Mouse (Mus musculus) megakaryocyte-erythroid progenitor cell, adult 5-6 weeks (primary cell): ENCODE measurements around the gene Gm10959. TPM values are rescaled to one million over a fixed set of nuclear protein-coding genes. Genes with fewer than 3 reads are reported as not detected.
"Not testable (repeated sequence)": the region's sequence is repeated elsewhere in the genome, so short reads cannot be mapped to it uniquely, and the experiment has no call there.

ENCODE experiments used
- ATAC-seq: replicated peaks from 2 replicates; pipeline ENCODE4 v1.8.0; 2016; ENCODE audit warnings: mild to moderate bottlenecking, inconsistent platforms; ENCODE audit not compliant: severe bottlenecking, poor library complexity, low FRiP score, low TSS enrichment
- total RNA-seq, 2 experiments: library from RNA; stranded (forward) in 1 of 2; stranded (reverse) in 1 of 2; fragments of 200-1000, 215-1000 nt in 1 of 2; fragments of >200 nt in 1 of 2; fragmentation: Nextera tagmentation in 1 of 2; gene quantifications; 2 replicates each; pipeline ENCODE4 v1.2.3; 2014 to 2017

Gene Gm10959
- total RNA-seq (2014; fragmentation: Nextera tagmentation) (not detected in 2 replicates), total RNA-seq (2017) (not detected in 2 replicates)

DNA sequence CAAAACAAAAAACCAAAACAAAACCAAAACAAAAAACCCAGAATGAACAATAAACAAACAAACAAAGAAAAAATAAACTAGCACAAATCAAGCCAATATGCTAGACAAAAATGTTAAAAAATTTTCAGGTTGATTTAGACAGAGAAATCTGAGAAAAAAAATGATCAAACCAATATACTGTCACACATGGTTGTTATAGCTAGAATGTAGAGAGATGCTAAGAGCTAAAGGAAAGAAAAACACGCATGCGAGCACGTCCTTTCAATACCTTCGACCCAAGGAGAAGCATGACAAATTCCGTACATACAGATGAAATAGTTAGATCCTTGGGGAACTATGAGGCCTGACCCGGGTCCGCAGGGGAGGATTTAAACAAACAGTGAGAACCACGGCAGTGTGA, at the start of gene Gm10959:
TSS of gene Gm10959 (minus strand) at position 101 of the 400 bp plus-strand sequence.
- no peak for ATAC-seq

DNA sequence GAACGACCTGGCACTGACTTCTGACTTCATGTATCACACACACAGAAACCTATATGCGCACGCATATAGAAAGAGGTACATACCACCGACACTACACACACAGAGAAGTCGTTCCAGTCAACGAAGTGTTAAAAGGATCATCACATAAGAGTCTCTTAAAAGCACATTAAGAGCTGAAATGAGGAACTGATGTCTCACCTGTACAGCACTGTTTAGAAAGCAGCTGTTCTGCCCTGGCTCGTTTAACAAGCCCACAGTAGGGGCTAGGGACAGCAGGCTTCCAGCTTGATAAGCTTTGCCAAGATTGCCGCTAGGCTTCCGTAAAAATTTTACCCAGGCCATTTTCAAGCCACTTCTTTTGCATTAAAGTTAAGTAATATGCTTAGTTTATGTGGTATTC, 49.2 kb upstream of the Gm10959 start:
- ATAC-seq: no peak

DNA sequence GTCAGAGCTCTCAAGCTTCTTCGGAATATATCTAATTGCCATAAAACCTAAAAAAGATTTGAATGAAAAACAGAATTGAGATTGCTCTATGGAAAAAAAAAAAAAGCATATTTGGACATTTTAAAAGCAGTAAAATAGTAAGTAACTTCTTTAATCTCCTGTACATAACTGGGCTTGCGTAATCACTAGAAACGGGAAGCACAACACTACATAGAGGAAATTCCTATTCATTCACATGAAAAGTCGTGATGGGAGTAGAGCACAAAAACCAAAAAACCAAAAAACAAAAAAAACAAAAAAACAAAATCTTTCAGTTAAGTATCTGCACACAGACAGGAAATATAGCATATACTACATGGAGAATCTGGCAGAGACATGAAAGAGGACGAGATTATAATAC, 45.1 kb upstream of the Gm10959 start:
- no peak for ATAC-seq

DNA sequence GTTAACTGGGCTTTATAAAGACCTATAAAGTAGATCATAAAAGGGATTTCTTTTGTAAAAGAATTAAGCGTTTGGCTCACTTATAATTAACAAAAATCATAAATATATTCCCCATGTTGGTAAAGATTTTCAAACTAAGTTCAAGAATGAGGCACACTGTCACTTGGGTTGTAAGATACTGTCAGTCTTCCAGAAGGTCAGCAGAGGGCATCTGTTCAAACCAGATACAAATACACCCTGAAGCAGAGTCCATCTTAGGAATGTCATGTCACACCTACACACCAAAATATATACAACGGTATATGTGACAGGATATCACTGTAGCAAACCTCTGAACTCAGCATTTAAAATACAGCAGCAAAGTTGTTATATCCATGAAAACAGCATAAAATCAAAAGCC, 31.0 kb upstream of the Gm10959 start:
- no peak for ATAC-seq

DNA sequence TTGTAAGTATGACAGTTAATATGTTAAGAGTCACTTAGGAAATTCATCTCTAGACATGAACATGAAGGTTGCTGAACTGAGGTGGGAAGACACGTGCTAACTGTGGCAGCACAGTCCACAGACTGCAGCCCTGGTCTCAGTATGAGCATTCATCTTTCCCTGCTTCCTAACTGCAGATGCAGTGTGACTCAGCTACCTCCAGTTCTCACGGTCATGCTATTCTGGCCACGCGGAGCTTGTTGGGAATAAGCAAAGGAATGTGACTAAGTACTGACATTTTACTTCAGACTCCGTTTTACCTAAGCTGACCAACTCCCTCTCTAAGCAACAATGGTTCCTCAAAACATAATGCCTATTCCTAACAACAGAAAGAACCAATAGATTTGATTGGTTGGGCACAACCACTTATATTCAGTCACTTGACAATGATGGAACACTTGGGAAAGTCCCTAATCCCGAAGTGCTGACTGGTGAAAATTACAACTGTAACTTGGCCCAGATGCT, 24.3 kb upstream of the Gm10959 start:
- ATAC-seq: no peak

DNA sequence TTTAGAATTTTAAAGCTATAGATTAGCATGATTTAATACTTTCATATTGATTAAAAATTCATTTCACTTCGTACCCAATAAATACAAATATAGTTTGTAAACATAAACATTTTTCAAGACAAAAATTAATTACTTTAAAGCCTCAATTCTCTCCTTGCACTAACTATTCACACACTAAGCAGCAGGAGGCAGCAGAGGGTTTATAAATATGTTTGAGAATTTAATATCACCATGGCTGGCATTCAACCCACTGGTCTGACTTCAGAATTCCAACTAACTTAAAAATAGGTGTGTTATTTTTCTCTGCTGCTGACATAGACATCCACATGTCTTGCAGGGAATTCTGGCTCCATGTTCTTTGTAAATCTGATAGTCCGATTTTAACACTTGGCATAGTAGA, 20.1 kb upstream of the Gm10959 start:
- ATAC-seq: peak; percentile 82

DNA sequence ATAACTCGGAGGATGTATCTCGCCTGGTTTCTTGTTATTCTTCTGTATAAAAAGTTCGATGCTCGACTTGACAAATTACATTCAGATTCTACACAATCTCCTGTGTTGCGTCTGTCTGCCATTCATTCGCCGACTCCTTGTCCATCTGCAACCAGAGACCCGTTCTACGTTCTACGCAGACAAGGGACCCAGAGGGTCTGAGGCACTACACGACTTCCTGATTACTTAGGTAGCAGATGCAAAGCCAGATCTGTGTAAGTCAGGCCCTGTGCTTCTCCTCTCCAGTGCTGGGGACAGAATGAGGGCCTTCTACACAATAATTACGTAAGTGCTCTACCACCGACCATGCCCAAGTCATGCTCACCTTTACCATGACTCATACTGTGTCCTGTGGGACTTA, 18.0 kb upstream of the Gm10959 start:
- not testable (repeated sequence) for ATAC-seq

DNA sequence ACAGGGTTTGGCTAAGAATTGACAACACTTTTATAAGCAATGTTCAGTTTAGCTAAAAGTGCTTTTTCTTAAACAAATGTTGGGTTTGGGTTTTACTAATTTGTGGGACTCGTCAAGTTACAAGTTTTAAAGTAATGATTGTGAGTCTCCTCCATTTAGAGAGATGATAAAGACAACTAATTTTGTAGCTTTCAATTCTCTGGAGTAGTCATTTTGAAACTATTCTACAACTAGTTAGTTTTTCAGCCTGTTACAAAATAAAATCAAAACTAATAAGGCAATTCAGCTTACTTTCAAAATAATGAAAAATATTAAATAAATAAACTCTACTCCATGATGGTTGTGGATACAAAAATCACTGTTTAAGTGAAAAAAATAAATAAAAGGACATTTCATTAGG, 13.3 kb upstream of the Gm10959 start:
- ATAC-seq: no peak

DNA sequence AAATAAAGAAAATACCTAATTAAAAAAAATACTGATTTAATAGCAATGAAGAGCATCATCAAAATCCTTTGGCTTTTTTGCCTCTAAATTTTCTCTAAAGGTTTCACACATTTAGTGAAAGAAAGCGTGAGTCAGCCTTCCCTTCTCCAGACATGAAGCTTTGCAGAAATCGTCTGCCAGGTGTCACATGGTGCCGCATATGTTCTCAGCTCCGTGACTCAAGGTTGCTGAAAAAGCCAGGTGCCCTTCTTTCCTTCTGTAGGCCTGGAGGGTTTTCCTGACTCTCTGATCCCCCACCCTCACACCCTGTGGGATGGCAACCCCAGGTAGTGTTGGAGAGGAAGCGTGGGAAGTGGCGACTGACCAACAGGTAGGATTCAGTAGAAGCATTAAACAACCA, 10.6 kb upstream of the Gm10959 start:
- no peak for ATAC-seq

DNA sequence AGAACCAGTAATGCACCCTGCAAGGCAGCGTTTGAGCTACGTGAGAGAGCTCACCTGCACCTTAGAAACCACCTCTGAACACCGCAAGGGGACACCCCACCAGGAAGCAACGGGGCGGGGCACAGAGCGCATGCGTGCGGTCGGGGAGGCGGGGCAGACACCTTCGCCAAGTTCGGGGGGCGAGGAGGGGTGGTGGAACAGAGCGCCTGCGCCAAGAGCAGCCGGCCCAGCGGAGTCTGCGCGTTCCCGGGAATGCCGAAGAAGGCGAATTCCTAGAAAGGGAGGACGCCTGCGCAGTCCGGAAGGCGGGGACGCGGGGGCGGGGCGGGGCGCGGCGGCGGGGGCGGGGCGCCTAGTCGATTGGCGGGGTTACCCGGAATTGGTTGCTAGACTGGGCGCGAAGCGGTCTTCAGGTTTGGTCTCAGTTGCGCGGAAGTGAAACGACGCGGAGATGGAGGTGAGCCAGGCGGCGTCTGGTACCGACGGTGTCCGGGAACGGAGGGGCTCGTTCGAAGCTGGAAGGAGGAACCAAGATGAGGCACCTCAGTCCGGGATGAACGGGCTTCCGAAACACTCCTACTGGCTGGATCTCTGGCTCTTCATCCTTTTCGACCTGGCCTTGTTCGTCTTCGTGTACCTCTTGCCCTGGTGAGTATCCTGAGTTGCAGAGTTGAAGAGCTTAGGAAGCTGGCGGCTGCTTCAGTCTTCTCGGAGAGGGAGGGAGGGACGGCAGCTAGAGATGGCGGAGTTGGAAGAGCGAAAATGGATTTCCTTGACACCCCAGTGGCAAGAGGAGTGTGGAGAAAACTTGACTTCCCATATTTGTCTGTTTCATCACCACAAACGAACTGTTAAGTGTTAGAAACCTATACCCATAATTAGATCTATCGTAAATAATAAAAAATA, 5.1 kb upstream of the Gm10959 start, which contains the start of gene 1810037I17Rik:
TSS of gene 1810037I17Rik (plus strand) at position 195 of the 906 bp plus-strand sequence.
- peak; percentile 91 for ATAC-seq

DNA sequence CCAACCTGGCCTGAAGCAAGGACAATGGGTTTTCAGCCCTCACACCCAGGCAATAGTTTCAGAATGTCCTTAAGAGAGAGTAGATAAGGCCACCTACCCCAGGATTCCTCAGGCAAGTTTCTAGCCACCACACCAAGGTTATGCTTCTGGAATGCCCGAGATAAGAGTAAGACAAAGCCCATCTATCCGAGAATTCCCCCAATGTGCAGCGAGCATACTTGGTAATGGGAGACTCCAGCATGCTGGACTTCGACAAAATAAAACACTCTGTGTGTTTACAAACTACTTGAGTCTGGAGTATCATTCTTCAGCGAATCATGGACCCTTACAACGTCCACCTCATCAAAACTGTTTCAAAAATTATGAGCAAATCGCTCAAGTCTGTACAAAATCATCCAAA, 4.0 kb upstream of the Gm10959 start:
- ATAC-seq: 0 out of 2 replicates have a peak, but pooled peaks have one; percentile 23

DNA sequence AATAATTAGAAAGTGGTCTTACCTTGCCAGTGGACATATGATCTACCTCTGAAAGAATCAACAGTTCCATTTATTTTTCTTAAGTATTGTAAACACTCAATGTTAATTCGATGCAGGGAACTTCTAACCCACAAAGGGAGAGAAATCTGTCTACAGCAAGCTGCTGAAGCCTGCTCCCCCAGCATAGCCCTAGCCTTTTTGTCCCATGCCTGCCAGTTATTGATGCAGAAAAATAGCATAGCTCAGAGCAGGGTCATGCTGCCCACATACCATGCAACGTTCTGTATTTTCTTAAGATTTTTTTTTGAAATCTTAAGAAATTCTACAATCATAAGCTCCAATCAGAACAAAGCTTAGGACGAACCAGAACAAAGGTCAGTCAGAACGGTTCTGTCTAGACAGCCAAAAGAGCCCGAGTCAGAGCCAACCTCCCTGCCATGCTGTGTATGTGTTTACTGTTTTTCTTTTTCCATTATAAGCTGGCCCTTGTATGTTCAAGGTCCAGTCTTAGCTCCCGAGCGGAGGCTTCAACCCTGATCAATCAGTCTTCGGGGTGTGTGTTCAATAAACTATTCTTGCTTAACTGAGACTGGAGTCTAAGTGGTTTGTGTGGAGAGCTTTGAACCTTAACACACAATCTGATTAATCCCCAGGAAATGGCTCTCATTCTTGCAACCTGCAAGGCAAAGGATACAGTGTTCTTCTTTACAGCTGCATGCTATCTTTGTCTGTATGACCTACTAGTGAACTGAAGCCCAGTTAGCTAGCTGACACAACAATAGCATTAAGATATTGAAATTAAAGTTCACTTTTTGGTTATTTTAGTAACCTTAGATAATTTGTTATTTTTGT, 2.7 kb upstream of the Gm10959 start:
- no peak for ATAC-seq

DNA sequence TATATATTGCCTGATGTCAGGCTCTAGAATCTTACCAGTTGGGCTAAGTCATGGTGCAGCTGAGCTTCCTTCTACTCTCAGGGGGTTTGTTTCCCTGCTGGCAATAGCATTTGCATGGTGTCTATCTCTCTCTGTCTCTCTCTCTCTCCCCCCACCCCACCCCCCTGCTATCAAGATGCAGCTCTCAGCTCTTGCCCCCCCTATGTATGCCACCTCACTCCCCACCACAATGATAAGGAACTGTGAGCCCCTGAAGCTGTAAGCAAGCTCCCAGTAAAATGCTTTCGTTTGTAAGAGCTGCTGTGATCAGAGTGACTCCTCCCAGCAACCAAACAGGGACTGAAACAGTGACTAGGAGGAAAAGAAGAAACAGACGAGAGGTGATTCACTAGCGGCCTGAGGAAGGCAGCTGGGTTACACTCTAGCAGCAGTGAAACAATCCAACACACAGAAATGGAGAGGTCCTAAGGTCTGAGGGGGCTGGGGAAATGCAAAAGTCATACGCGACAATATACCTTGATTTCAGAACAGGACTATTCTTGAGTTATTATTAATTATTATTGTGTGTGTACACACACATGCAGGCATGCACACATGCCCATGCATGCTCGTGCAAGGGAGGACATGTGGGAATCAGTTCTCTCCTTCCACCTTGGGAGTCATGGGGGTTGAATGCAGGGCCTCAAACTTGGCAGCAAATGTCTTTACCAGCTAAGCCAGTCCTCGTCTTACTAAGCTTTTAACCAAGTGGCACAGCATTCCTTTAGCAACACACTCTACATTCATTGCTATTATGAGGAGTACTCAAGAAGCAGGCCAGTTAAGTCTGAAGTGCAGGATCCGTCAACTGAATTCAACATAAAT, 1.6 kb upstream of the Gm10959 start:
- peak; percentile 21; the same call in 1 of the 2 replicates for ATAC-seq

DNA sequence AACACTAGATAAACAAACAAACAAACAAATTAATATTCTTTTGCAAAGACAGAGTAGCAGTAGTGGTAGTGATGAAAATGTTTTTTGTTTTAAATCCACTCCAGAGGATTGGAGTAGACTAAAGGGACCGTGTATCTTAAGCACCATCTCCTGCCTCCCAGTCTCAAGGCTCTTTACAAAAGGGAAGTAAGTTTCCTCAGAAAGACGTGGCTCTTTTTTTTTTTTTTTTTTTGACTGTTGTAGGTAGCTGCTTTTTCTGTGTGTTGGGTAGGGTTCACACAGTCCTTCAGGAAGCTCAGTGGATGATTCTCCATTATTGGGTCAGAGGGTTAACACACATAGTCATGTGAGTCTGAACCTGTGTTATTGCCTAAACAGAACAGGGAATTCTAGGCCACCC, 488 bp downstream of the Gm10959 start:
- ATAC-seq: no peak

DNA sequence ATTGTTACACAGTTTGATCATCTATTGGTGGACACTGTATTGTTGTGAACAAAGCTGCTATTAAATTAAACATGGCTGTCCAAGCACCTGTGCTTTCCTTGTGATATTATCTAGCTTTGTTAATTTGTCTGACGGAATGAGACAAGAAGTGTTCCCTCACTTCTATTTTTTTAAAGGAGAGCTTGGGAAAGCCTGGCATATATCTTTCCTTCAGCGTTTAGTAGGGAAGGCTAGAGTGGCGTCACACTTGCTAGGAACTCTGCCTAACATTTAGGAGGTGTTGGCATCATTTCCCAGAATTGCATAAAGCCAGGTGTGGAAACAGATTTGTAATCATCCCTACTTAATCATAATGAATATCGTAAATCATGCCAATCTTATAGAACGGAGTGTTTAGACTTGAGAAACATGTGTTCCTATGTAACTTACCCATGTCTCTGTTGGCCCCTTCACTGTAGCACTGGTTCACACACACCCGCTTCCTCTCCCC, 2.9 kb downstream of the Gm10959 start:
- ATAC-seq: no peak

DNA sequence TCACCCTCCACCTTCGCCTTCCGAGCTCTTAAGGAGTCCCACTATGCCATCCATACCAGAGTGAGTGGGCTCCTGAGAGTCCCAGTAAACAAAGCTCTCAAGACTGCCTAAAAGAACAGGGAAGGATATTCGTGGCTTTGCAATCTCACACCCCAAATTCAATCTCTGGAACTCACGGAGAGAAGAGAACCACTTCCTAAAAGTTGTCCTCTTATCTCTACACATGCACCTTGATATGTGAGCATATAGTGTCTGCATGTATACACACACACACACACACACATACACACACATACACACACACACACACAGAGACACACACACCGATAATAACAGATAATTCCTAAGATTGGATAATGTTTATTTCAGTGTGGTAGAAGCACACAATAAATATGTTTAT, 3.7 kb downstream of the Gm10959 start:
- ATAC-seq: 0 out of 2 replicates have a peak, but pooled peaks have one; percentile 37

DNA sequence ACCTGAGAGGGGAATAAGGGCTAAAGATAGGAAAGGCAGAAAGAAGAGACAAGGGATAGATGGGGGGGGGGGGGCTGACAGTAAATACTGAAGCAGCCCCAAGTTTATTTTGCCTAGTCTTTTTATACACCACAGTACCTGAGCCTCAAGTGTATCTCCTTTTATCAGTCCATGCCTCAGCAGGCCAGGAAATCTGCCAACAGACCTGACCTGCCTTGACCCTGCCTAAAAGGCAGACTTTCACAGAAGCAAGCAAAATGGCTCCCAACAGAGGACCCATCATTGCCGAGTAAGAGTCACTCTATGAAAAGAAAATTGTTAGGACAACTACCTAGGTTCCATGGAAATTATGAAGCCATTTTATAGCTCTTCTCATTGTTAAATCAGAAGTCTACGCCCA, 11.3 kb downstream of the Gm10959 start:
- no peak for ATAC-seq

DNA sequence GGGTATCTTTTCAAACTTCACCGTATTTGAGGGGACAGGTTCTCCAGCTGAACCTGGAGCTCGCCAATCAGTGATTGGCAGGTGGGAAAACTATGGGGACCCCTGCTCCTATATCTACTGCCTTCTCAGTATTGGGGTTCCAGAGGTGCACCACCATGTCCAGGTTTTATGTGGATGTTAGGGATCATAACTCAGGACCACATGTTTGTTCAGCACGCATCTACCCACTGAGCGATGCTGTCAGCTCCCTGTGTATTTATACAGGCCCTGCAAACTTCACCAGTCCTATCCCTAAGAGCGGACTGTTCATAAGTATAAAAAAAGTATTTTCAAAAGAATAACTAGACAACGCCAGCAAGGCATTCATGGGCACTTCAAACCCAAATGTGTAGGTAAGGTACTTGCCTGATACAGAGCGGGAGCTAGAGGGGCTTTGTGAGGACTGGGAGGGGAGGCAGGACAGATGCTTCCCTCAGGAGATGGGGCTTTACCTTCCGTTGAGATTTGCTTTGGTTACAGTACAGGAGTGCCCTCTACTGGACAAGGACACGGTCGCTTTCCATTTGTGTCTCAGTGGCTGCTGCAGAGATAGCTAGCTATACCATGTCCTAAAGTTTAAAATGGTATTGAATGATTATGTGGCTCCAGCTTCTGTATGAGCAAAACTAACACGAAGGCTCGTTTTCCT, 15.3 kb downstream of the Gm10959 start:
- peak; percentile 94 for ATAC-seq
